Mouse (Mus musculus) olfactory bulb, adult 2 months (tissue): ENCODE measurements around the gene Ppard.

Source experiments
- CTCF ChIP-seq: fragments of 200-500 bp; IDR thresholded peaks from 2 replicates; pipeline ENCODE4 v1.5.1; 2012; ENCODE audit warnings: low read depth, mild to moderate bottlenecking, low read length, moderate library complexity; ENCODE audit not compliant: insufficient read depth
- POLR2A ChIP-seq: fragments of 200-500 bp; IDR thresholded peaks from 2 replicates; pipeline ENCODE4 v1.6.1; 2012; ENCODE audit warnings: mild to moderate bottlenecking, low read depth, low read length, moderate library complexity; ENCODE audit not compliant: insufficient read depth

- TF ChIP-seq CTCF (no peak), POLR2A (no peak; the same call in 1 of the 2 replicates)
These were observed 3.6 kb downstream of the Ppard start for GRCm38 (mm10) chr17:28235982-28236635.
